Mouse (Mus musculus) midbrain, embryonic 12.5 days (tissue): Measurements from ENCODE around the gene Gm47969. TPM values are rescaled to one million over a fixed set of nuclear protein-coding genes. Genes with fewer than 3 reads are reported as not detected.
"Not testable (repeated sequence)": the region's sequence is repeated elsewhere in the genome, so short reads cannot be mapped to it uniquely, and the experiment has no call there.

ENCODE experiments used
- ATAC-seq: fragments of 200-750 bp; cut with Nextera tagmentation; 2 replicates; pipeline ENCODE4 v1.8.0; 2017; ENCODE audit warnings: low read depth, moderate TSS enrichment, moderate library complexity; ENCODE audit not compliant: low FRiP score
- H3K27ac ChIP-seq: fragments of 300-500 bp; sonication (generic); replicated peaks from 2 replicates; pipeline ENCODE4 v1.5.1; 2016; ENCODE audit warnings: mild to moderate bottlenecking
- H3K27me3 ChIP-seq: fragments of 300-500 bp; sonication (generic); 2 replicates; pipeline ENCODE4 v1.6.1; 2016; ENCODE audit warnings: mild to moderate bottlenecking
- H3K36me3 ChIP-seq: fragments of 300-500 bp; sonication (generic); 2 replicates; pipeline ENCODE4 v1.6.1; 2016
- H3K4me1 ChIP-seq: fragments of 300-500 bp; sonication (generic); 2 replicates; pipeline ENCODE4 v1.6.1; 2016
- H3K4me2 ChIP-seq: fragments of 300-500 bp; sonication (generic); replicated peaks from 2 replicates; pipeline ENCODE4 v1.6.1; 2016; ENCODE audit warnings: mild to moderate bottlenecking, moderate library complexity
- H3K4me3 ChIP-seq: fragments of 300-500 bp; sonication (generic); 2 replicates; pipeline ENCODE4 v1.5.1; 2016; ENCODE audit warnings: mild to moderate bottlenecking
- H3K9ac ChIP-seq: fragments of 300-500 bp; sonication (generic); replicated peaks from 2 replicates; pipeline ENCODE4 v1.6.1; 2016; ENCODE audit warnings: mild to moderate bottlenecking, moderate library complexity
- H3K9me3 ChIP-seq: fragments of 300-500 bp; sonication (generic); 2 replicates; pipeline ENCODE4 v1.6.1; 2016; ENCODE audit warnings: mild to moderate bottlenecking
- whole genome bisulfite sequencing: fragments of 180-500 bp; shearing (Covaris S2); methylation state at CpG from one replicate; pipeline ENCODE4 v1.1.7; 2016; 5-methylcytosine and 5-hydroxymethylcytosine counted together
- polyA plus RNA-seq: library from polyadenylated mRNA; unstranded; fragments of >200 nt; fragmentation: Nextera tagmentation; extraction: Ambion mirVana; gene quantifications from 2 replicates; pipeline ENCODE4 v1.2.1, GENCODE M21; 2016

Gene Gm47969
- not detected in 2 replicates for polyA plus RNA-seq

- Histone ChIP-seq H3K9ac (no peak within 1 kb of the TSS), H3K9me3 (no peaks in the 10 kb centered on the region), H3K27ac (no peak within 1 kb of the TSS), H3K27me3 (no peaks in the 10 kb centered on the region), H3K4me2 (no peak within 1 kb of the TSS), H3K4me1 (no peaks in the 10 kb centered on the region), H3K36me3 (no peaks in the 10 kb centered on the region), H3K4me3 (no peak within 1 kb of the TSS)
- WGBS, result 88% methylated on average over 5 of the region's 5 CpGs
- no peak for ATAC-seq
These were observed at the start of gene Gm47969 for GRCm38 (mm10) chr1:83044882-83045427. Gene Gm47969, plus strand, starts transcription at chr1:83044932.

- 97% methylated on average over 9 of the region's 9 CpGs for WGBS
- not testable (repeated sequence) for H3K9me3 ChIP-seq, H3K4me3 ChIP-seq
These were observed 44.4 kb upstream of the Gm47969 start, which contains the start of gene Gm47959 for GRCm38 (mm10) chr1:83000306-83000705. Gene Gm47959, plus strand, starts transcription at chr1:83000548.

GRCm38 (mm10) chr1:83006218-83007179, 38.2 kb upstream of the Gm47969 start:
- H3K4me1 ChIP-seq, result no peaks in the 10 kb centered on the region
- no peak for ATAC-seq
- WGBS, result 83% methylated on average over 8 of the region's 8 CpGs
- no peak overlapping the region for H3K4me2 ChIP-seq
- H3K9ac ChIP-seq, result no peak overlapping the region
- H3K27me3 ChIP-seq, result no peaks in the 10 kb centered on the region
- no peaks in the 10 kb centered on the region for H3K36me3 ChIP-seq
- H3K4me3 ChIP-seq, result no peak overlapping the region
- no peak overlapping the region for H3K27ac ChIP-seq
- no peaks in the 10 kb centered on the region for H3K9me3 ChIP-seq

More at GRCm38 (mm10) chr1:83000306-83000705, 44.4 kb upstream of the Gm47969 start, which contains the start of gene Gm47959:
- not testable (repeated sequence) for H3K4me1 ChIP-seq, H3K27me3 ChIP-seq, ATAC-seq, H3K27ac ChIP-seq, H3K36me3 ChIP-seq, H3K9ac ChIP-seq, H3K4me2 ChIP-seq

- 91% methylated on average over 6 of the region's 6 CpGs for WGBS
- no peaks in the 10 kb centered on the region for H3K4me1 ChIP-seq
- H3K4me3 ChIP-seq, result no peak overlapping the region
- H3K4me2 ChIP-seq, result no peak overlapping the region
- no peaks in the 10 kb centered on the region for H3K36me3 ChIP-seq
- ATAC-seq, result no peak
- no peaks in the 10 kb centered on the region for H3K27me3 ChIP-seq
- H3K27ac ChIP-seq, result no peak overlapping the region
- H3K9ac ChIP-seq, result no peak overlapping the region
- H3K9me3 ChIP-seq, result no peaks in the 10 kb centered on the region
These were observed 37.3 kb upstream of the Gm47969 start for GRCm38 (mm10) chr1:83007471-83007870.

GRCm38 (mm10) chr1:83014477-83014876, 30.3 kb upstream of the Gm47969 start:
- H3K4me1 ChIP-seq, result no peaks in the 10 kb centered on the region
- H3K4me3 ChIP-seq, result no peak overlapping the region
- H3K9ac ChIP-seq, result no peak overlapping the region
- H3K27ac ChIP-seq, result no peak overlapping the region
- H3K9me3 ChIP-seq, result no peaks in the 10 kb centered on the region
- ATAC-seq, result no peak
- H3K4me2 ChIP-seq, result no peak overlapping the region
- 95% methylated on average over 3 of the region's 3 CpGs for WGBS
- no peaks in the 10 kb centered on the region for H3K36me3 ChIP-seq
- H3K27me3 ChIP-seq, result no peaks in the 10 kb centered on the region

- 83% methylated on average over 10 of the region's 10 CpGs for WGBS
- ATAC-seq, result no peak
- H3K27ac ChIP-seq, result no peak overlapping the region
These were observed 29.3 kb upstream of the Gm47969 start for GRCm38 (mm10) chr1:83015329-83015879.

GRCm38 (mm10) chr1:83016556-83016955, 28.2 kb upstream of the Gm47969 start:
- no peak overlapping the region for H3K4me2 ChIP-seq
- H3K27me3 ChIP-seq, result no peaks in the 10 kb centered on the region
- no peak overlapping the region for H3K9ac ChIP-seq
- H3K4me3 ChIP-seq, result no peak overlapping the region
- no peaks in the 10 kb centered on the region for H3K4me1 ChIP-seq
- ATAC-seq, result no peak
- WGBS, result 67% methylated on average over 1 of the region's 1 CpGs
- H3K9me3 ChIP-seq, result no peaks in the 10 kb centered on the region
- H3K36me3 ChIP-seq, result no peaks in the 10 kb centered on the region
- H3K27ac ChIP-seq, result no peak overlapping the region

More at GRCm38 (mm10) chr1:83015329-83015879, 29.3 kb upstream of the Gm47969 start:
- no peaks in the 10 kb centered on the region for H3K9me3 ChIP-seq
- no peaks in the 10 kb centered on the region for H3K4me1 ChIP-seq
- no peak overlapping the region for H3K4me2 ChIP-seq
- no peaks in the 10 kb centered on the region for H3K36me3 ChIP-seq
- no peak overlapping the region for H3K4me3 ChIP-seq
- no peak overlapping the region for H3K9ac ChIP-seq
- H3K27me3 ChIP-seq, result no peaks in the 10 kb centered on the region

- H3K4me3 ChIP-seq, result no peak overlapping the region
- H3K36me3 ChIP-seq, result no peaks in the 10 kb centered on the region
- no peaks in the 10 kb centered on the region for H3K4me1 ChIP-seq
- H3K27ac ChIP-seq, result no peak overlapping the region
- ATAC-seq, result no peak
- 46% methylated on average over 1 of the region's 1 CpGs for WGBS
- no peaks in the 10 kb centered on the region for H3K27me3 ChIP-seq
- H3K9ac ChIP-seq, result no peak overlapping the region
- H3K4me2 ChIP-seq, result no peak overlapping the region
- no peaks in the 10 kb centered on the region for H3K9me3 ChIP-seq
These were observed 12.8 kb upstream of the Gm47969 start for GRCm38 (mm10) chr1:83031950-83032349.

- Histone ChIP-seq H3K4me1 (0 out of 2 replicates have a peak, but pooled peaks cover under 1% of the 10 kb centered on the region), H3K9me3 (no peaks in the 10 kb centered on the region), H3K9ac (no peak overlapping the region), H3K36me3 (no peaks in the 10 kb centered on the region), H3K27ac (no peak overlapping the region), H3K4me2 (no peak overlapping the region), H3K4me3 (no peak overlapping the region), H3K27me3 (no peaks in the 10 kb centered on the region)
- ATAC-seq, result no peak
- WGBS, result 92% methylated on average over 6 of the region's 6 CpGs
These were observed 12.2 kb upstream of the Gm47969 start for GRCm38 (mm10) chr1:83032508-83032907.

GRCm38 (mm10) chr1:83034509-83034908, 10.2 kb upstream of the Gm47969 start:
- H3K9me3 ChIP-seq, result no peaks in the 10 kb centered on the region
- no peaks in the 10 kb centered on the region for H3K27me3 ChIP-seq
- no peak overlapping the region for H3K27ac ChIP-seq
- no peak overlapping the region for H3K4me3 ChIP-seq
- no peak for ATAC-seq
- H3K4me2 ChIP-seq, result no peak overlapping the region
- peaks cover 5% of the 10 kb centered on the region; the same call in 1 of the 2 replicates for H3K4me1 ChIP-seq
- no peak overlapping the region for H3K9ac ChIP-seq
- 73% methylated on average over 5 of the region's 5 CpGs for WGBS
- H3K36me3 ChIP-seq, result no peaks in the 10 kb centered on the region

- Histone ChIP-seq H3K4me1 (peaks cover 5% of the 10 kb centered on the region; the same call in 1 of the 2 replicates), H3K4me3 (no peak overlapping the region), H3K4me2 (no peak overlapping the region), H3K27me3 (no peaks in the 10 kb centered on the region), H3K9ac (no peak overlapping the region), H3K36me3 (no peaks in the 10 kb centered on the region), H3K27ac (no peak overlapping the region), H3K9me3 (no peaks in the 10 kb centered on the region)
- WGBS, result 71% methylated on average over 11 of the region's 11 CpGs
- ATAC-seq, result no peak
These were observed 7.7 kb upstream of the Gm47969 start for GRCm38 (mm10) chr1:83036892-83037667.
